Mouse (Mus musculus) ES-E14 (cell line): ENCODE measurements around the gene Tiam1.

Source experiments
- CHD2 ChIP-seq: IDR thresholded peaks from 2 replicates; pipeline ENCODE4 v1.6.1; 2014; ENCODE audit warnings: mild to moderate bottlenecking, low read depth, low read length, inconsistent platforms
- HCFC1 ChIP-seq: IDR thresholded peaks from 2 replicates; pipeline ENCODE4 v1.6.1; 2012; ENCODE audit warnings: low read length, inconsistent platforms, borderline replicate concordance; ENCODE audit not compliant: insufficient read depth
- MAFK ChIP-seq: IDR thresholded peaks from 2 replicates; pipeline ENCODE4 v1.6.1; 2014; ENCODE audit warnings: mild to moderate bottlenecking, low read depth, low read length, inconsistent platforms; ENCODE audit not compliant: insufficient read depth
- ZC3H11A ChIP-seq: IDR thresholded peaks from 2 replicates; pipeline ENCODE4 v1.6.1; 2012; ENCODE audit warnings: low read depth, mild to moderate bottlenecking, inconsistent platforms, low read length, borderline replicate concordance
- ZNF384 ChIP-seq: IDR thresholded peaks from 2 replicates; pipeline ENCODE4 v1.6.1; 2012; ENCODE audit warnings: low read depth, low read length, inconsistent platforms

- TF ChIP-seq HCFC1 (no peak), MAFK (no peak), ZNF384 (no peak), ZC3H11A (no peak), CHD2 (no peak)
Measured at GRCm38 (mm10) chr16:89860708-89861107, 282.9 kb downstream of the Tiam1 start.
